Mouse (Mus musculus) gastrocnemius, postnatal 14 days (tissue): ENCODE data around the gene Npas4. TPM values are rescaled to one million over a fixed set of nuclear protein-coding genes. Genes with fewer than 3 reads are reported as not detected.
"Not testable (repeated sequence)": the region's sequence is repeated elsewhere in the genome, so short reads cannot be mapped to it uniquely, and the experiment has no call there.

Experiments
- DNase-seq: peaks from one replicate; pipeline ENCODE4 v3.0.0; 2021; ENCODE audit warnings: mixed read lengths
- intact Hi-C: fragments of 180-260 bp; cut with DNase I; formaldehyde crosslinking; loops from one replicate; pipeline ENCODE4 v1.15.1; 2025; ENCODE audit warnings: low total_unique reads
- total RNA-seq, 2 experiments: library from RNA; stranded (reverse); gene quantifications; 2 replicates each; pipeline ENCODE4 v1.2.3; 2021

Gene Npas4
- total RNA-seq, 2 experiments from 2014 or later, result not detected

DNA sequence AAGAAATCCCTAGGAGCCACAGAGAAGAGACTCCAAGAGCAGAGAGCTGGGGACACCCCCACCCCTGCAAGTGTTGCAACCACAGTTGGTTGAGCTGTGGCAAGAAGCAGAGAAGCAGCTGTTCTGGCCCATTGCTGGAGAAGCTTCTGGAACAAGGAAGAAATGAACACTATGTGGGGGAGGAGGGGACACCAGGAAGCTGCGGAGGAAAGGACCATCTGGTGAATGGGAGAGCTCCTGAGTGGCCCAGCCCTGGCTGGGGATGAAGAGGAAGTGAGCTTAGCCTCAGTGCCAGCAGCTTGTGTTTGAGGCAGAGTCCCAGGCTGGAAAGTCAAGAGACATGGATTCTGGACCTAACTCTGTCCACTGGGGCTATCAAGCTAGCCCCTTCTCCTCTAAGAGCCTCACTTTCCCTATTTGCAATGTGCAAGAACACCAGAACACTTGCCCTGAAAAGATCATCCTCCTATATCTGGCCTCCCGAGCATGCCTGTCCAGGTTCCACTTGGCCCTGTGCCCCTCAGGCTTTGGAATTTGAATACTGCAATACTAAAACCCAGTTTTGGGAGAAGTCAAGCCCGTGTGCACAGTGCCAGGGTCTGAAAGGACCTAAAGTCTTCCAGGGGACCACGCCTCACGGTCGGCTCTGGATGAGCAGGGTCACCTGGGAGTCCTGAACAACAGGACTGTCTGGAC is 9.5 kb upstream of the Npas4 start:
- intact Hi-C loops, result loop anchor here (5.0 kb wide), 1 partner anchor 37 kb away; the partner anchor contains the start of gene Mrpl11
- DNase-seq, result no peak

- intact Hi-C loops, result no loop called here
- DNase-seq, result no peak
Measured at GRCm38 (mm10) chr19:4994043-4994442, 3.9 kb upstream of the Npas4 start.

DNA sequence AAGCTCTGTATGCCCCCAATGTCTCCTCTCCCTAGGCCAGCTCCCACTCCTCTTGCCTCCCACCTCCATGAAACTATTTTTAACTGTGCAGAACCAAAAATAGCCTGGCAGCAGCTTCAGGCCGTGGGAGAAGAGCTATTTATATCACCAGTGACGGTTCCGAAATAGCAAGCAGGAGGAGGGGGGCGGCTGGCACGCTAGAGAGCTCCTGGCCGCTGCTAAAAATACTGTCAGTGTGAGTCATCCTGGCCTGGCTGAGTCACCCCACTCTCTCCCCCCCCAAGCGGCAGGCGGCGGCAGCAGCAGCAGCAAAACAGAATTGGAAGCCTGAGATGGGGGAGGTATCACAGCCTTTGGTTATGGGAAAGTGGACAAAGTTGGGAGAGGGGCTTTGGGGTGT is 2.8 kb upstream of the Npas4 start:
- peak; percentile 83 for DNase-seq
- intact Hi-C loops, result no loop called here

- DNase-seq, result no peak
- intact Hi-C loops, result no loop called here
Measured at GRCm38 (mm10) chr19:4992371-4992770, 2.3 kb upstream of the Npas4 start.

- intact Hi-C loops, result no loop called here
- no peak for DNase-seq
Measured at GRCm38 (mm10) chr19:4990716-4991115, 600 bp upstream of the Npas4 start.

DNA sequence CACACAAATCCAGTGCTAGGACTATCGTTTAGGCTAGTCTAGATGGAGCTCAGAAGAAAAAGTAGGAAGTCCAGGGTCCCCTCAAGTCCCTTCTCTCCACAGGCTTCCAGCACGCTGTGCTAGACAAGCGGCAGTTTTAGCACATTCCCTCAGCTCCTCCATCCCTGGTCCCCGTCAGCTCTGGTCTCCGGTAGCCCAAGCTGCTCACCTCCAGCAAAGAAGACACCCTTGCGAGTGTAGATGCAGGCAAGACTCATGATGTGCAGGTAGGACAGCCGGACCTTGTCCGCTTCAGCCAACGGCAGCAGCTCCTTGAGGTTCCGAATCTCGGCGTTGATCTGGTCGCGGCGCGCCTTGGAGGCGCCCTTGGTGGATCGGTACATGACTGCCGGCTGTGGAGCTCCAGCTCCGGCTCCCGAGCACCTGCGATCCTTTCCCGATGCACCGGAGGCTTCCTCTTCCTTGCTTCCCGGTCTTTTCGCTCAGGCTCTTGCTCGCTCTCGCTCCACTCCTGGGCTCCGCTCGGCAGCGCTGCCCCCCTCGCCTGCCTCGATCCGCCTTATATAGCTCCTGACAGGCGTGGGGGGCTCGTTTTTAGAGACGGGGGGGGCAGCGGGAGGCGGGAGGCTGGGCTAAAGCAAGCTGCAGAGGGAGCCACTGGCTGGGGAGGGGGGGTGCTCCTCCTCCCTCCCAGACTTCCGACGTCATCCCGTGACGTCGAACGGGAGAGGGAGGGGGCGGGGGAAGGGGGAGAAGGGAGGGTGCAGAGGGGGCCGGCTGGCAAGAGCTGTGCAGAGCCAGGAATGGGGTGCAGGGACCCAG is 471 bp downstream of the Npas4 start:
- intact Hi-C loops, result loop anchor here (10.0 kb wide), 1 partner anchor 235 kb away; the partner anchor contains the start of gene Rbm4b
- DNase-seq, result no peak

- intact Hi-C loops, result loop anchor here (10.0 kb wide), 1 partner anchor 234 kb away; the partner anchor contains the start of gene Rbm4b
Measured at GRCm38 (mm10) chr19:4989013-4989412, 1.1 kb downstream of the Npas4 start.

GRCm38 (mm10) chr19:4981767-4982166 is 8.3 kb downstream of the Npas4 start:
- DNase-seq, result no peak
- intact Hi-C loops, result loop anchor here (2.0 to 10.0 kb wide), 2 partner anchors 21 to 227 kb away; partner anchors contain the start of gene Rbm4b

More at GRCm38 (mm10) chr19:4989013-4989412, 1.1 kb downstream of the Npas4 start:
- peak; percentile 93 for DNase-seq

- DNase-seq, result no peak
- intact Hi-C loops, result no loop called here
Measured at GRCm38 (mm10) chr19:4968236-4968635, 21.9 kb downstream of the Npas4 start.

- peak; percentile 83 for DNase-seq
- intact Hi-C loops, result loop anchor here (5.0 kb wide), 1 partner anchor 40 kb away; no protein-coding TSS in a partner anchor
Measured at GRCm38 (mm10) chr19:4961928-4962601, 28.1 kb downstream of the Npas4 start, which contains the start of gene Mrpl11. TSS of gene Mrpl11 (plus strand) at chr19:4962147.

DNA sequence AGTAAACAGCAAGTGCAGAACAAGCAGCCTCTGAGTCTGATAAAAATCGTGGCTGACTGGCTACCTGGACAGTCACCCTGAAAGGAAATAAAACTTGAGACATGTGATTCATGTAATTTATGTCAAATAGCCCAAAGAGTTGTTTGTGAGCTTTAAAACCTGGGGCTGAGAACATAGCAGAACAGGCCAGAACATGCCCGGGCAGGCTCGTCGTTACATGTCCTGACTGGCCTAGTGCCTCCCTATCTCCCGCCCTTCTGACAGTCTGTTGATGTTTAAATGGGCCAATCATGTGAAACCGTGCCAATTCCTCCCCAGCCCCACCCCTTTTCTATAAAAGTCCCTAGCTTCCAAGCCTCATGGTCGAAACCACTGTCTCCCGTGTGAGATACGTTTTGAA is 41.5 kb downstream of the Npas4 start:
- intact Hi-C loops, DNase-seq: not testable (repeated sequence)

GRCm38 (mm10) chr19:4945540-4945939 is 44.6 kb downstream of the Npas4 start:
- intact Hi-C loops, result no loop called here
- DNase-seq, result no peak

GRCm38 (mm10) chr19:4943253-4943588 is 46.9 kb downstream of the Npas4 start:
- no peak for DNase-seq
- intact Hi-C loops, result no loop called here

GRCm38 (mm10) chr19:4942551-4943252 is 47.4 kb downstream of the Npas4 start, which contains the start of gene Peli3:
TSS of gene Peli3 (minus strand) at chr19:4943127.
- DNase-seq, result peak; percentile 86
- intact Hi-C loops, result no loop called here

- intact Hi-C loops, result no loop called here
Measured at GRCm38 (mm10) chr19:4937444-4938310, 52.4 kb downstream of the Npas4 start.

DNA sequence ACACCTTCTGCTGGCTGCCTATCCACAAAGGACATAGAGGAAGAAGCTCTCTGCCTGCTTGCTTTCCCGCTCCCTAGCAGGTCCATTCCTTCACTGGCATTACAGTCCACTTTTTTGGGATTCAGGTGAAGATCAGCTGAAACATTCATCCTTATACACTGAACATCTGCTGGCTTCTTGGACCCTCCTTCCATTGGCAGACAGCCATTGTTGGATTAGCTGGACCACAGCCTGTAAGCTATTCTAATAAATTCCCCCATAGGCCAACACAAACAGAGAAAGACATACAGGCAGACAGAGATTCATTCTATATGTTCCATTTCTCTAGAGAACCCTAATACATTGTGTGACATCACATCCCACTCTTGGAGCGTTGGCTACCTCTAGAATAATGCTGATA is 53.2 kb downstream of the Npas4 start:
- intact Hi-C loops, result no loop called here
- DNase-seq, result no peak

More at GRCm38 (mm10) chr19:4937444-4938310, 52.4 kb downstream of the Npas4 start:
- DNase-seq, result peak; percentile 34
